Mouse (Mus musculus) intestine, postnatal 0 days (tissue): ENCODE data around the gene Slc25a4. TPM values are rescaled to one million over a fixed set of nuclear protein-coding genes. Genes with fewer than 3 reads are reported as not detected.

Experiments
- ATAC-seq: fragments of 200-750 bp; cut with Nextera tagmentation; 2 replicates; pipeline ENCODE4 v1.8.0; 2017; ENCODE audit warnings: mild to moderate bottlenecking, moderate TSS enrichment, moderate library complexity
- H3K27ac ChIP-seq: fragments of 300-500 bp; sonication (generic); 2 replicates; pipeline ENCODE4 v1.5.1; 2014; ENCODE audit warnings: mild to moderate bottlenecking, low read depth, low read length, moderate library complexity
- H3K27me3 ChIP-seq: fragments of 300-500 bp; sonication (generic); replicated peaks from 2 replicates; pipeline ENCODE4 v1.6.1; 2014; ENCODE audit warnings: low read length, mixed read lengths; ENCODE audit not compliant: control insufficient read depth, insufficient read depth
- H3K36me3 ChIP-seq: fragments of 300-500 bp; sonication (generic); 2 replicates; pipeline ENCODE4 v1.6.1; 2014; ENCODE audit warnings: mild to moderate bottlenecking, moderate library complexity; ENCODE audit not compliant: control insufficient read depth, insufficient read depth
- H3K4me1 ChIP-seq: fragments of 300-500 bp; sonication (generic); replicated peaks from 2 replicates; pipeline ENCODE4 v1.6.1; 2014; ENCODE audit warnings: antibody characterized with exemption, low read length, mixed read lengths; ENCODE audit not compliant: control insufficient read depth, insufficient read depth
- H3K4me2 ChIP-seq: fragments of 300-500 bp; sonication (generic); replicated peaks from 2 replicates; pipeline ENCODE4 v1.6.1; 2014; ENCODE audit warnings: low read depth, mild to moderate bottlenecking, moderate library complexity
- H3K4me3 ChIP-seq: fragments of 300-500 bp; sonication (generic); 2 replicates; pipeline ENCODE4 v1.5.1; 2014; ENCODE audit warnings: low read depth, low read length
- H3K9ac ChIP-seq: fragments of 300-500 bp; sonication (generic); 2 replicates; pipeline ENCODE4 v1.6.1; 2014; ENCODE audit warnings: mild to moderate bottlenecking, low read depth, low read length
- H3K9me3 ChIP-seq: fragments of 300-500 bp; sonication (generic); 2 replicates; pipeline ENCODE4 v1.6.1; 2016; ENCODE audit warnings: mixed run types; ENCODE audit not compliant: control insufficient read depth
- CTCF ChIP-seq: sonication (generic); IDR thresholded peaks from 2 replicates; pipeline ENCODE4 v1.5.1; 2016; ENCODE audit warnings: low read depth, mild to moderate bottlenecking, control low read depth, antibody characterized with exemption, moderate library complexity
- WGBS: fragments of 180-500 bp; shearing (Covaris S2); extraction: QIAGEN DNeasy Blood & Tissue Kit; methylation state at CpG from one replicate; pipeline ENCODE4 v1.1.7; 2014; 5-methylcytosine and 5-hydroxymethylcytosine counted together
- polyA plus RNA-seq: library from polyadenylated mRNA; unstranded; fragments of >200 nt; fragmentation: Nextera tagmentation; extraction: Ambion mirVana; gene quantifications from 2 replicates; pipeline ENCODE4 v1.2.1, GENCODE M21; 2015

Gene Slc25a4
- polyA plus RNA-seq, 1 experiment from 2014 or later = 230 TPM

DNA sequence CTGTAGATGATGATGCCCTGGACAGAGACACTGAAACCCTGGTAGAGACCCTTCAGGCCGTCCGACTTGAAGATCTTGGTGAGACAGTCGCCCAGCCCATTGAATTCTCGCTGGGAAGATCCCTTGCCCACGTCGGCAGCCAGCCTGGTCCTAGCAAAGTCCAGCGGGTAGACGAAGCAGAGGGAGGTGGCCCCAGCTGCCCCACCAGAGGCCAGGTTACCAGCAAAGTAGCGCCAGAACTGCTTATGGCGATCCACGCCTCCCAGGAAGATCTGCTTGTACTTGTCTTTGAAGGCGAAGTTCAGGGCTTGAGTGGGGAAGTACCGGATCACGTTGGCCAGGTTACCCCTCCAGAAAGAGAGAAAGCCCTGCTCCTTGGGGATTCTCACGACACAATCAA lies 2.0 kb downstream of the Slc25a4 start:
- H3K4me1 ChIP-seq = 0 out of 2 replicates have a peak, but pooled peaks cover 5% of the 10 kb centered on the region
- no peak overlapping the region for H3K4me3 ChIP-seq
- H3K36me3 ChIP-seq = peaks cover 21% of the 10 kb centered on the region
- no peak for TF ChIP-seq CTCF
- ATAC-seq = no peak
- H3K27me3 ChIP-seq = no peaks in the 10 kb centered on the region; the same call in 1 of the 2 replicates
- peak overlapping the region; percentile 10; the same call in 1 of the 2 replicates for H3K4me2 ChIP-seq
- no peak overlapping the region for H3K9ac ChIP-seq
- 84% methylated on average over 15 of the region's 15 CpGs for WGBS
- H3K27ac ChIP-seq = no peak overlapping the region
- no peaks in the 10 kb centered on the region for H3K9me3 ChIP-seq

DNA sequence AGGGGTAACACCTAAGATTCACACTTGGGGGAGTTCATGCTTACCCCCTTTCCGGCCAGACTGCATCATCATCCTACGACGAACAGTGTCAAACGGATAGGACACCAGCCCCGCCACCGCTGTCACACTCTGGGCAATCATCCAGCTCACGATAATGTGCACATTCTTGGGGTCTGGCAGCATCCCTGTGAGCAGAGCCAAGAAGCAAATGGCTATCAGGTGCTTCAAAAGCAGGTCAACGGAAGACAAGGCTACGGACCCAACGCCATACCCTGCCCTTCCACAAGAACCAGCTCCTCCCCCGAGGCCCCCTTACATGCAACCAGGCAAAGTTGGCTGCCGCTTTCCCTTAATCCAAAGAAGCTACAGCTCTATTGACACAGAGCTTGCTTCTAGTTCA lies 2.7 kb downstream of the Slc25a4 start:
- ATAC-seq = no peak
- Histone ChIP-seq H3K27me3 (no peaks in the 10 kb centered on the region; the same call in 1 of the 2 replicates), H3K27ac (no peak overlapping the region), H3K4me2 (0 out of 2 replicates have a peak overlapping the region, but pooled peaks have one; percentile 10), H3K9me3 (no peaks in the 10 kb centered on the region), H3K4me1 (0 out of 2 replicates have a peak, but pooled peaks cover 5% of the 10 kb centered on the region), H3K36me3 (peaks cover 21% of the 10 kb centered on the region), H3K4me3 (no peak overlapping the region), H3K9ac (no peak overlapping the region)
- TF ChIP-seq CTCF = no peak
- WGBS = 80% methylated on average over 12 of the region's 12 CpGs

DNA sequence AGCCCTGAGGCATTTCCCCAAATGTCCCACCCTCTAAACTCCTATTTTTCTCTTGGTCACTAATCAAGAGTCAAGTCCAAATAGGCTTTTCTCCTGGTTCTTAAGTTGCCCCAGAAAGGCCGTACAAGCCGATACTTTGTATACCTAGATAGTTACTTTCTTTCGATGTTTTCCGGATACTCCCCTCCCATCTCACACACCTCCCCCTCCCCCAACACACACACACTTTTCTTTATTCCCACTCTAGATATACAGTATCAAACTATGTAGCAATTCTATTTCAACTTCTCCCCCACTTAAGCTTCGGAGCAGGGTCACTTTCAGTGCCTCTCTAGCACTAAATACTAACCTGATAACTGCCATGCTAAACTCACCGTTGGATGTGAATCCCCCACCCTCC lies 5.0 kb downstream of the Slc25a4 start:
- Histone ChIP-seq H3K9me3 (no peaks in the 10 kb centered on the region), H3K27ac (no peak overlapping the region), H3K4me1 (no peaks in the 10 kb centered on the region), H3K36me3 (peaks cover 21% of the 10 kb centered on the region), H3K27me3 (no peaks in the 10 kb centered on the region), H3K4me2 (no peak overlapping the region), H3K9ac (no peak overlapping the region), H3K4me3 (no peak overlapping the region)
- no peak for ATAC-seq
- 92% methylated on average over 6 of the region's 6 CpGs for WGBS
- no peak for TF ChIP-seq CTCF

- Histone ChIP-seq H3K27ac (no peak overlapping the region), H3K4me1 (no peaks in the 10 kb centered on the region), H3K4me2 (no peak overlapping the region), H3K4me3 (no peak overlapping the region), H3K9me3 (no peaks in the 10 kb centered on the region), H3K27me3 (no peaks in the 10 kb centered on the region), H3K36me3 (peaks cover 21% of the 10 kb centered on the region), H3K9ac (no peak overlapping the region)
- no peak for TF ChIP-seq CTCF
- WGBS = 79% methylated on average over 9 of the region's 9 CpGs
- no peak for ATAC-seq
Observed at GRCm38 (mm10) chr8:46204974-46205640, 6.0 kb downstream of the Slc25a4 start.

DNA sequence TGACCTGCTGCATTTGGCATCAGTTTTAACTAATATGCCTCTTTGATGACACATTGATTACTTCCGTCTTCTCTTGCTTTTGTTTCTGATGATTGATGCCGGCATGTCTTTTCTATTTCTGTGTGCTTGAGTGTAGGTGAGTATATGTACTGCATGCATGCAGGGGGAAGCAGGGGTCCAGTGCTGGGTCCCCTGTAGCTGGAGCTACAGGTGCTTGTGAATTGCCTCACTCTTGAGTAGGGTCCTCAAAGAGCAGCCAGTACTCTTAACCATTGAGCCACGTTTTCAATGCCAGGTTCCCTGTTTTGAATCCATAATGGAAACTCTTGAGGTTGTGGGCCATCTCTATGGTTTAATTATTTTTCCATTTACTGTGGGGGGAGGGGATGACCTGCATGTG lies 6.8 kb downstream of the Slc25a4 start:
- Histone ChIP-seq H3K4me2 (no peak overlapping the region), H3K9me3 (no peaks in the 10 kb centered on the region), H3K27me3 (no peaks in the 10 kb centered on the region), H3K36me3 (peaks cover 21% of the 10 kb centered on the region), H3K4me3 (no peak overlapping the region), H3K4me1 (no peaks in the 10 kb centered on the region), H3K27ac (no peak overlapping the region), H3K9ac (no peak overlapping the region)
- TF ChIP-seq CTCF = no peak
- no peak for ATAC-seq
- 89% methylated on average over 3 of the region's 3 CpGs for WGBS

DNA sequence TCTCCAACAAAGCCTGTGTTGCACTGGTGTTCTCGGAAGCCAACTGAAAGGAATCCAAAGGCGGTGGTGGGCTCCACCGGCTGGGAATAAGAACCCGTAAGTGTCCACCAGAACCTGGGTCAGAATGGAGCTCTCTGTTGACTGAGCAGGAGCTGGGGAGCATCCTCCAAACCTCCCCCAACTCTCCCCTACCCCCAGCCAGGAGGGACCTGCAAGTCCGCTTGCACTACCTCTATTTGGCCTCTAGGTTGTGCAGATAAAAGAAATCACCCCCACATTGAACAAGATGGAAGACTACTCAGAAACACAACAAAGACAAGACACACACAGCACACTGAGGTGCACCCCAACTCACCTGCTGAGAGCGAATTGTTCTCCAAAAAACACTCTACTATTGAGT lies 8.7 kb downstream of the Slc25a4 start:
- Histone ChIP-seq H3K27me3 (no peaks in the 10 kb centered on the region), H3K4me1 (no peaks in the 10 kb centered on the region), H3K4me3 (no peak overlapping the region), H3K27ac (no peak overlapping the region), H3K9me3 (no peaks in the 10 kb centered on the region), H3K4me2 (no peak overlapping the region), H3K9ac (no peak overlapping the region), H3K36me3 (peaks cover 10% of the 10 kb centered on the region)
- ATAC-seq = no peak
- TF ChIP-seq CTCF = peak; percentile 46
- WGBS = 87% methylated on average over 6 of the region's 6 CpGs
